23 mouse cellular contexts compared by ENCODE assay signal in the genomic region with DNA sequence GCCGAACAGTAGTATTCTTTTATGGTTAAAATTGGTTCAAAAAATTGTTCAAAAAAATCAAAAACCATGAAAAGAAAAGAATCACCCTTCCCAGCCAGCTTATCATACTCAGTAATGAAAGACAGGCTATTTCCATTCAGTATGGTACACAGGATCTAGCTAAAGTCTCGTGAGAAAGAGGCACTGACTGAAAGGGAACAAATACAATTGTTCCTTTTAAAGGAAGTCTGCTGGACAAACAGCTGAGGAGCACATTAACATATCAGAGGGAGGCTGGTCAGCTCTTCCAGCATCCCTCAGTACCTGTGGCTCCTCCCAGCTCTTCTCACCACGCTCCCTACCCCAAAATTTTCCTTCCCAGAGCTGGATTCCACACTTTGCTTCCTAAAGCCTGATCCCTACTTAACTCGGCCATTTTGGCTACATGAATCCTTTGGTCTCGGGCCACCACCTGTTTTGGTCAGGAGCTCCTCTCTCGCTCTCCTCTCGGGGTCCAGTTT. TPM values are rescaled to one million over a fixed set of nuclear protein-coding genes. Genes with fewer than 3 reads are reported as not detected.
"Had no signal": no experiment of that assay in that cellular context is flagged by ENCODE, and none has a peak within 500 bp of the region (broad histone marks: within the 10 kb centered on the region; RNA-seq: fewer than 3 reads in every experiment).

No protein-coding gene starts in this region.

- DNase-seq: kidney, adult 8-10 months; kidney, postnatal 10 days; kidney, postnatal 36 days; layer of hippocampus, postnatal 36 days; left cerebral cortex, postnatal 4 days; lung, adult 18-20 months; lung, postnatal 14 days; right cerebral cortex, adult 18-20 months; right cerebral cortex, postnatal 14 days; right cerebral cortex, postnatal 4 days; thymus, adult 18-20 months; thymus, postnatal 36 days had no signal

- H3K9me3 ChIP-seq: kidney, embryonic 15.5 days; limb, embryonic 12.5 days; limb, embryonic 15.5 days; liver, embryonic 15.5 days; lung, embryonic 15.5 days; neural tube, embryonic 12.5 days; neural tube, embryonic 15.5 days had no signal

- H3K4me3 ChIP-seq: kidney, embryonic 15.5 days; limb, embryonic 12.5 days; limb, embryonic 15.5 days; liver, embryonic 15.5 days; lung, embryonic 15.5 days; neural tube, embryonic 12.5 days; neural tube, embryonic 15.5 days had no signal

- H3K9ac ChIP-seq: kidney, embryonic 15.5 days; limb, embryonic 12.5 days; limb, embryonic 15.5 days; liver, embryonic 15.5 days; lung, embryonic 15.5 days; neural tube, embryonic 12.5 days; neural tube, embryonic 15.5 days had no signal

- H3K27ac ChIP-seq: kidney, embryonic 15.5 days; limb, embryonic 12.5 days; limb, embryonic 15.5 days; liver, embryonic 15.5 days; lung, embryonic 15.5 days; macrophage; neural tube, embryonic 12.5 days; neural tube, embryonic 15.5 days; stomach, postnatal 0 days had no signal

- H3K27me3 ChIP-seq: kidney, embryonic 15.5 days; limb, embryonic 15.5 days; lung, embryonic 15.5 days; neural tube, embryonic 15.5 days had no signal

- H3K4me2 ChIP-seq: kidney, embryonic 15.5 days; limb, embryonic 12.5 days; limb, embryonic 15.5 days; liver, embryonic 11.5 days; liver, embryonic 15.5 days; lung, embryonic 15.5 days; neural tube, embryonic 12.5 days; neural tube, embryonic 15.5 days had no signal

- ATAC-seq: intestine, postnatal 0 days had no signal

RNA-seq across cellular contexts. Expression of gene Pld6, which starts 5.3 kb away (rescaled TPM):
- polyA plus RNA-seq: macrophage had no signal
